Mouse (Mus musculus) small intestine, adult 2 months (tissue): ENCODE measurements around the gene Coro2b.

ENCODE experiments used
- CTCF ChIP-seq: fragments of 200-500 bp; IDR thresholded peaks from 2 replicates; pipeline ENCODE4 v1.5.1; 2012; ENCODE audit warnings: low read depth, mild to moderate bottlenecking, control low read depth, inconsistent platforms, low read length, moderate library complexity, mixed read lengths; ENCODE audit not compliant: insufficient replicate concordance, insufficient read length; ENCODE audit errors: extremely low read depth
- POLR2A ChIP-seq: fragments of 200-500 bp; IDR thresholded peaks from 2 replicates; pipeline ENCODE4 v1.6.1; 2012; ENCODE audit warnings: low read depth, mild to moderate bottlenecking, control low read depth, inconsistent platforms, low read length, moderate library complexity

GRCm38 (mm10) chr9:62537941-62538340 is 1.1 kb upstream of the Coro2b start:
- TF ChIP-seq CTCF, result no peak
- no peak for TF ChIP-seq POLR2A
